Mouse (Mus musculus): ENCODE measurements around the gene Rnf168.
A peak's percentile ranks its signal among the peaks of the same experiment; 100 is the strongest.

Gene Rnf168

DNA sequence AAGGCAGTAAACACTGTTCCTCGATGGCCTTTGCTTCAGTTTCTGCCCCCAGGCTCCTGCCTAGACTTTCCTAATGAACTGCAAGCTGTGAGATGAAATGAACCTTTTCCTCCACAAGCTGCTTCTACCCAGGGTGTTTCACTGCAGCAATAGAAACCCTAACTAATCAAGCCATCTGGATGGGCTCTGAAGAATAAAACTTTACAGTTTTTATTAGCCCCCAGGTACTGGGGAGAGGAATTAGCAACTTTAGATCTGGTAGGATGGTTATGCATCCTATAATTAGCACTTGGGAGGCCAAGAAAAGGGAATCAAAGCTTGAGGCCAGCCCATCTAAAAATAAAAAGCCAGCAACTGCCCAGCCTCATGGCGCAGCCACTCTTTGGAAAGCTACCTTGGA lies 39.3 kb downstream of the Rnf168 start:
- DNase-seq (ENCODE audit: low read depth), result no peak

DNA sequence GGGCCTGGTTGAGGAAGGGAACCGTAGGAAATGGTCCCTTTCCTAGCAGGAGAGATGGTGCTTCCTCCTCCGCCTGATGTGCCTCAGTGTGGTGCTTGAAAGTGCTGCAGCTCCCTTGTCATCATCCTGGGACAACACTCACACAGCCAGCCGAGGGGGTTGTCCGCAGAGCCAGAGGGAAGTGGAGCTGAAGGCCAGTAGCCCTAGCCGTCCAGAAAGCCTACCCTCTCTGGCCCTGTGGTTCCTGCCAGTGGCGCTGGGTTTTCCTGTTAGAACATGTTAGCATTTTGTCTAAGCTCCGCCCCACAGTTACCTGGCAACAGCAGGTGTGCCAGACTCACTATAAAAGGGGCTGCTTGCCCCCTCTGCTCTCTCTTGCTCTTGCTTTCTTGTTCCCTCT lies 46.7 kb downstream of the Rnf168 start:
- no peak for DNase-seq (ENCODE audit: low read depth)

DNA sequence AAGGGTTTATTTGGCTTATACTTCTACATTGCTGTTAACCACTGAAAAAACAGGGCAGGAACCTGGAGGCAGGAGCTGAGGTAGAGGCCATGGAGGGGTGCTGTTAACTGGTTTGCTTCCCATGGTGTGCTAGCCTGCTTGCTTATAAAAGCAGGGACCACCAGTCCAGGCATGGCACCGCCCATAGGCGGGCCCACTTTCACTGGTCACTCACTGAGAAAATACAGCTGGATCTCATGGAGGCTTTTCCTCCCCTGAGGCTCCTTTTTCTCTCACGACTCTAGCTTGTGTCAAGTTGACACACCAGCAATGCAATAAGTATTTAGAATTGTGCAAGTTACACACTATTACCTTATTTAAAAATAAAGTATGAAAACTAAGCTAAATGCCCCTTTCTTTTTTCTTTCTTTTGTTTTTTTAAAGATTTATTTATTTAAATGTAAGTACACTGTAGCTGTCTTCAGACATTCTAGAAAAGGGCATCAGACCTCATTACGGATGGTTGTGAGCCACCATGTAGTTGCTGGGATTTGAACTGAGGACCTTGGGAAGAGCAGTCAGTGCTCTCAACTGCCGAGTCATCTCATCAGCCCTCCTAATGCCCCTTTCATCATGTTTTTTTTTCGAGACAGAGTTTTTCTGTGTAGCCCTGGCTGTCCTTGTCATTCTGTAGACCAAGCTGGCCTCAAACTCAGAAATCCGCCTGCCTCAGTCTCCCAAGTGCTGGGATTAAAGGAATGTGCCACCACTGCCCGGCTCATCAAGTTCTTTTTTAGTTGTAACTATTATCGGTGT lies 53.8 kb downstream of the Rnf168 start:
- peak; percentile 15 for DNase-seq (ENCODE audit: low read depth)

DNA sequence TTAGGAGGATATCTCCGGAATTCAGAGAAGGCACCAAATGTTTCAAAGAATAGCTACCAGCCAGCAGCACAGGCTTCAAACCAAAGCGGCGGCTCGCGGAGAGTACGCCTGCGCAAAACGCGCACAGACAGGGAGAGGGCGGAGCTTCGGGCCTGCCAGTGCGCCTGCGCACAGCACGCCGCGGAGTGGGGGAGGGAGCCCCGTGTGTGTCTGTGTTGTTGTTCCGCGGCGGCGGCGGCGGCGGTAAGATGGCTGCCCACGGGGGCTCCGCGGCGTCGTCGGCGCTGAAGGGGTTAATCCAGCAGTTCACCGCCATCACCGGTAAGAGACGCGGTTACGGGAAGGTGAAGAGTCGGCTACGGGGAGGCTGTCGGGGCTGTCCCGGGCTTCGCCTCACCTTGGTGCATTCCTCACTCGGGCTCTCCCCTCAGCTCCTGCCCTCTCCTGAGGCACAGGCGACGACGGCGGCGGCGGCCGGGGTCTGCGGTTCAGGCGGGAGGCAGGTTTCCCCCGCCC lies 54.8 kb downstream of the Rnf168 start, which contains the start of gene Ubxn7:
Gene Ubxn7 (plus strand): TSS at position 218 of the 516 bp plus-strand sequence.
- peak; percentile 98 for DNase-seq (ENCODE audit: low read depth)

DNA sequence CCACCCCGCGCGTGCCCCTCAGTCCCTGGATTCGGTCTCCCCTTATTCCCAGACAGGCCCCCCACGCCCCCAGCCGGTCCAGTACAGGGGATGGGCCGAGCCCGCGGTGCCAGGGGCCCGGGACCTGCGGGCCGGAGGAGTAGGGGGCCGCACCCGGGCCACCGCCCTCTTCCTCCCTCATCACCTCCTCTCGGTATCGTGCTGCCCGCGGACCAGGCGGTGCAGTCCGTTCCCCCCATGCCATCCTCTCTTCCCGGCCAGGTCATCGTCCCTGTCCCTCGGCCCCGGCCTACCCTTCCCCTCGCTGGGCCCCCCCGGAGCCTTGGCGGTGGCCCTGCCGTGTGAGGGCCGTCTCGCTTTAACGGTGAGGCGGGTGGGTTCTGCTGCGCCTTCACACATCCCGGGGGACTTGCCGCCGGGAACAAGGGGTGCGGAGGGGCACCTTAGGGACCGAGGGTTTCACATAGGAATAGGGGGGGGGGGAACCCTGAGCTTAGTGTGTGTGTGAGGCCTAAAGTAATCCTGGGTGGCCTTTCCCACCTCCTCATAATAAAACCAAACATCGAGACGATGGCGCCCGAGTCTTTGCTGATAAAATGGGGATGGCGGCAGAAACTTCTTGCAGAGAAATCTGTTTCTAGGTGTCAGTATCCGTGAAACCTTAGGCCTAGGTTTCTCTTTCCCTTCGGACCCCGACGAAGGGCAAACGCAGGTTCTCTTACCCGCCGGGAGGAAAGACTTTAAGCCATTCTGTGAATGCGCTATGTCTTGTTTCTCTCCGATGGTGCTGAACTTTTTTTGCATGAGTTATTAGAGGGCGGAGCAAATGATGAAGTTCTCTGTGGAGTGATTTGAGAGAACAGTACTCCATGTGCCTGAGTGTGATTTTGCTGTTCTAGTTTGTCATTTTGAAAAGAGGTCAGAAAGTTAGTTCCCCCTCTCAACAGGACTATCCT lies 55.6 kb downstream of the Rnf168 start:
- peak; percentile 77 for DNase-seq (ENCODE audit: low read depth)

DNA sequence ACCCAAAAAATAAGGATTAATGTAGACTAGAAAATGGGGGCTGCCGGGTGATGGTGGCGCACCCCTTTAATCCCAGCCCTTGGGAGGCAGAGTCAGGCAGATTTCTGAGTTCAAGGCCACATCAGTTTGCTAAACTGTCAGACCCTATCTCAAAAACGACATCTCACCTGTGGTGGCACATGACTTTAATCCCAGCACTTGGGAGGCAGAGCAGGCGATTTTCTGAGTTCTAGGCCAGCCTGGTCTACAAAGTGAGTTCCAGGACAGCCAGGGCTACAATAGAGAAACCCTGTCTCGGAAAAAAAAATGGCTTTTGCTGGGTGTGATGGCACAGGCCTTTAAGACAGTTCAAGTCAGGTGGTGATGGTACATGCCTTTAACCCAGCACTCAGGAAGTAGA lies 57.9 kb downstream of the Rnf168 start:
- DNase-seq (ENCODE audit: low read depth), result no peak

DNA sequence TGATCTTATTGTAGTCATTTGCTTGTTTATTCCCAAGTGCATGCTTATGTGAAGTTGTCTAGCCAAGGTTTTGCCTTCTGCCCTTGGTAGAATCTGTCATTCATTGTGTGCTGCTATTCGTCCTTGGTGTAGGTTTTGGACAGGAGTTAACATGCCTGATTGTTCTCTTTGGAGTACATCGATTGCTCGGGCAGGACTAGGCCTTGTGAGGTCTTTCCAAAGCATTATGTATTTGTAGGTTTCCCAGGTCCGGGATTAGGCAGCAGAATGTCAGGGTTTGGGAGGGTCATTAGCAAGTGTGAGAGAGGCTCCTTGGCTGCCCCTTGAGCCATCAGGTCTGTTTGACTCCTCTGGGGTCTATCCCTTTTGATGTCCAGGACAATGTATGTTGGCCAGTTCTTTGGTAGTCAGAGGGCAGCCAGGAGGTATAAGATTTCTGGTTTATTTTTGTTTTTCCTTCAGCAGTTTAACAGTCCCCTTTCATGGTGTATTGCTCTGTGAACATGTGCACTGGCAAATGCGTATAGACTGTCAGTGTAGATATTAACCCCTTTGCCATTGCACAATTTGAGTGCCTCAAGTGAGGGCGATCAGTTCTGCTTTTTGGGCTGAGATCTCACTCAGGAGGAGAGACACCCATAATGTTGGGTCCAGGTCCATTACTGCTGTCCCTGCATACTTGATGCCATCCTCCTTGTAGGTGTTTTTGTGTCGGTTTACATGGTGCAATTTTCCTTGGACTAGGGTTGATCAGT lies 58.9 kb downstream of the Rnf168 start:
- DNase-seq (ENCODE audit: low read depth), result no peak

DNA sequence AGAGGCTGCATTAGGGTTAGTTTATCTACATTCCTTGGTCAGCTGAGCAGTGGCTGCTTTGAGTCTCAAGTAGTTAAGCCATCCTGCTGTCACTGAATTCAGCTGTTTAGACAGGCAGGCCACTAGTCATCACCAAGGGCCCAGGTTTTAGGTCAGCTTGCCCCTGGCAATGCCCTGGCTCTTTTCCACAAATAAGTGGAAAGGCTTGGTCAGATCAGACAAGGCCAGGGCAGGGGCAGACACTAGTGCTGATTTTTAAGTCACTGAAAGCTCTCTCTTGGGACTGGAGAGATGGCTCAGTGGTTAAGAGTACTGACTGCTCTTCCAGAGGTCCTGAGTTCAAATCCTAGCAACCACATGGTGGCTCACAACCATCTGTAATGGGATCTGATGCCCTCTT lies 59.7 kb downstream of the Rnf168 start:
- DNase-seq (ENCODE audit: low read depth), result no peak

DNA sequence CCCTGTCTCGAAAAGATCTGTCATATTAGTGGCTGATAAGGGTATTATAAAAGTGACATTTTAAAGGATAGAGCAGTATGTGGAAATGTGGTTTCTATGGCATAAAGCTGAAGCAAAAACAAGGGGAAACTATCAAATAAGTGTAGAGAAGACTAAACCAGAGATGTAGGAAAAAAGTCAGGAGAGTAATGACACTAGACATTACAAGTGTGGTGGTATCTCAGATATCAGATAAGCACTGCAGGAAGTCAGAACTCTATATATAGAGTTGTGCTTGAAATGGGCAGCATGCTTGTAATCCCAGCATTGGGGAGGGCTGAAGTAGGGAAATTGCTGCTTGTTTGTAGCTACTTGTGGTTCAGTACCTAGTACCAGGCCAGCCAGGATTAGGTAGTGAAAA lies 63.2 kb downstream of the Rnf168 start:
- DNase-seq (ENCODE audit: low read depth), result peak; percentile 34

DNA sequence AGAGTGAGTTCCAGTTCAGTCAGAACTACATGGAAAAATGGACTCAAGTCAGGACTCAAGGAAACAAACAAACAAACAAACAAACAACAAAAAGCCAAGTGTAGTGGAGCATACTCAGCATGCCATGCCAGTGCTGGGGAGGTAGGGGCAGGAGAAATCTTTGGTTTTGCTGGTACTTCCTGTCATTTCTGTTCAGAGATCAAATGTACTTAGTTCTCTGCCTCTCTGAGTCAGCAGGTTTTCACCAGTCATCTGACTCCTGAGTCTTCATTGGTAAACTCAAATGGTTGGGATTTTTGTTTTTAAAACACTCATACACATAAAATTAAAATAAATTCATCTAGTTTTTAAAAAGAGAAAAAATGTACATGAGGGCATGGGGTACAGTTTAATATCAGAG lies 68.3 kb downstream of the Rnf168 start:
- DNase-seq (ENCODE audit: low read depth), result peak; percentile 33

DNA sequence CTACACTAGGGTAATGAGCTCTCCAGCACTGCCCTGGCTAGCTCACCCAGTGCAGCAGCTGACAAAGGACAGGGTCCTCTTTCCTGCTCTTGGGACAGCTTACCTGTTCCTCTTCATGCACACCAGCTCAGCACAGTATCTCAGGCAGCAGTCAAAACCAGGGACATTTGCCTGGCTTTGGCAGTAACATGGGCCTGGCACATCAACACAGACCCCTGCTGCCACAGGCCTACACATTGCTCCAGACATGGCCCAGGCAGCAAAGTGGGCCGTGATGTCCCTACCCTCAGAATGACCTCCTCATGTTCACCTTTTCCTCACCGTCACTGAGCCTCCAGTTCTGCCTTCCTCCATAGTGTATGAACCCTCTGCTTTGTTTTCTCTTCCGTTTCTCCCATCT lies 73.5 kb downstream of the Rnf168 start:
- no peak for DNase-seq (ENCODE audit: low read depth)

Data from induced T-regulatory cell, adult 2 months (primary cell).